Mouse (Mus musculus) A20 (cell line): ENCODE data around the gene Cbl.
A peak's percentile ranks its signal among the peaks of the same experiment; 100 is the strongest.

Experiments used
- DNase-seq: peaks from one replicate; pipeline ENCODE4 v3.0.0-alpha.2; 2011; ENCODE audit warnings: low read depth, low spot score

The Cbl gene

DNA sequence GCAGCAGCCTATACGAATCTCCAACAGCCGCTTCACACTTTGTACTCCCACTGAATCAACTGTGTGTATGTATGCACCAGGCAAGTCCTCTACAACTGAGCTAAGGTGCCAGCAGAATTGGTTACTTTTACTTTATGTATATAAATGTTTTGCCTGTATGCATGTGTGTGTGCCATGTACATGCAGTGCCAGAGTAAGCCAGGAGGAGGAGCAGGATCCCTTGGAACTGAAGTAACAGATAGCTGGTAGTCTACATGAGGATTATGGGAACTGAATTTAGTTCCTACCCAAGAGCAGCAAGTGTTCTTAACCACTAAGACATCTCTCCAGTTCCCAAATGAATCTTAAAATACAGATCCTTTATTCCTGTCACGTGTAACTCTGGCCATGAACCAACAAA, 51.6 kb downstream of the Cbl start:
- peak; percentile 58 for DNase-seq

DNA sequence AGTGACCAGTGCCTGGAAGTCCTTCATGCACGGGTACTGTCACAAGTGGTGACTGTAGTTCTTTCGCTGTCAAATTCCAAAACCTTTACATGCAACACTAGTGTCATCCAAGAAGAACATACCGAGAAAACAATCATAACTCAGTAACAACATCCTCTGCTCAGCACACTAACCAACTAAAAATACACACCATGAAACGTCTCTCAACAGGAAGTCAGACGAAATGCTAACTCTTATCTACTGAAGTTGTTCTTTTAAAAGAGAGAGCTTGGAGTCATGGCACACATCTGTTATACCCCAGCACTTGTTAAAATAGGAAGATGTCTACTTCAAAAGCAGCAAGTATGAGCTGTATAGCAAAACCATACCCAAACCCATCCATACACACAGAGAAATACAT, 52.3 kb downstream of the Cbl start:
- no peak for DNase-seq

DNA sequence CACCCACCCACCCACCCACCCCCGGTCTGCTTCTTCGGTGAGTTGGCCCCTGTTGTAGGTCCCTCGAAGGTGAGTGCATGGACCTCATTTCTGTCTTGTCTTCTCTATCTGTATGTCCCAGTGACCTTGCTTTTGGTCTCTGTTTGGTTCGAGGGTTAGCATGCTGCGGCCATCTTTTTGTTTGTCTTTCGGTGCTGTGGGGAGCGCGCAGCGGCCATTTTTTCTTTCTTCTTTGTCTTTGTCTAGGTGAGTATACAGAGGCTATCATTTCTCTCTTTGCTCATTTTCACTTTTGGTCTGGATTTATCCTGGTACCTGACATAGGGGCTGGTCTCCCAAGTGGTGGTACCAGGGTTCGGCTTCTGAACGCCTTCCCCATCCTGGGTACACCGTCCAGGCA, 55.0 kb downstream of the Cbl start:
- no peak for DNase-seq

DNA sequence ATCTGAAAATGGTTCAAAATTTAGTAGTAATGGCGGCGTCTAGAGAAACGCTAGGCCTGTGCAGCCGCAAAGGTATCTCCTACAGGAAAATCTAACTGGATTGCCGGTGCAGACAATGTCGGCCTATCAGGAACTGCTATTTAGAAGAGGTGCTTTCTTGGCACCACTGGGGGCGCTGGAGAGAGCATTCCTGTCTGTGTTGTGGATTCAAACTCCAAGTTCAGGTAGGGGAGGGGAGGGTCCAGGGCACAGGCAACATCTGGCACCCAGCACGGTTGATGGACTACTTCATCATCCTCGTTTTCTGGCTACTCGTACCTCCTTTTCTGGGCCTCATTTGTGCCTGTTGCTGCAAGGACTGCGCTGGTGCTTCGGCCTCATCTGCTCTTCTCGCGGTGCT, 55.5 kb downstream of the Cbl start:
- DNase-seq, result peak; percentile 56

GRCm38 (mm10) chr9:44177405-44177804, 56.4 kb downstream of the Cbl start:
- DNase-seq, result no peak

GRCm38 (mm10) chr9:44175957-44176356, 57.9 kb downstream of the Cbl start:
- peak; percentile 57 for DNase-seq

DNA sequence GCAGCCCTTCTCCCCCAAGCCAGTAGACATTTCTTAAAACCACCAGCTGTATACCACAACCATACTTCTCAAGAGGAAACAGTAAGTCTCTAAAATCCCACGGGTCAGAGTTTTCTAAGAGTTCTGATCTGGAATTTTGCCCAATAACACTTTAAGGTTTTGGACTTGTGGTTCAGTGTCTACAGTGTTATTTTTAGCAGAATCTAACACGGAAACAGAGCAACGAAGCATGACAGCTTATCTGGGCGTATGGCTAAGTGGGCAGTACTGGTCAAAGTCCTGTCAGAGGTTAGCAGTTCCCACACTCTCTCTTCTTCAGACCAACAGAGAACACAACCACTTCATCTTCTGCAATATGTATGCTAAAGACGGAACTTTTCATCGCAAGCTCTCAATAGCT, 58.3 kb downstream of the Cbl start:
- no peak for DNase-seq

- DNase-seq, result no peak
Measured at GRCm38 (mm10) chr9:44170691-44171151, 63.1 kb downstream of the Cbl start.

GRCm38 (mm10) chr9:44168931-44169330, 64.9 kb downstream of the Cbl start:
- peak; percentile 10 for DNase-seq

DNA sequence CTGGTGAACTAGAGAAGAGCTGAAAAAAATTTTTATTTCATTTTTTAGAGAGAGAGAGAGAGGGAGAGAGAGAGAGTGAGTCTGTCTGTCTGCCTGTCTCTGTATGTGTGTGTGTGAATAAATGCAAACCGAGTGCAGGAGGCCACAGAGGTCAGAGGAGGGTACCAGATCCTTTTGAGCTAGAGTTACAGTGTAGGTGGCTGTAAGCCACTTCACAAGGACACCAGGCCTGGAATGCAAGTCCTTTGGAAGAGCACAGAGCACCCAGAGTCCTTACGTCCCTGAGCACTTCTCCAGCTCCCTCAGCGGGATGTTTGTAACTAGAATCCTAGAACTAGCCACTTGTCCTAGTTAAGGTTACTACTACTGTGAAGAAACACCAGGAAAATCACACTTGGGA, 74.0 kb downstream of the Cbl start:
- no peak for DNase-seq

GRCm38 (mm10) chr9:44147290-44147689, 86.6 kb downstream of the Cbl start:
- peak; percentile 28 for DNase-seq

GRCm38 (mm10) chr9:44144718-44145060, 89.2 kb downstream of the Cbl start:
- no peak for DNase-seq

DNA sequence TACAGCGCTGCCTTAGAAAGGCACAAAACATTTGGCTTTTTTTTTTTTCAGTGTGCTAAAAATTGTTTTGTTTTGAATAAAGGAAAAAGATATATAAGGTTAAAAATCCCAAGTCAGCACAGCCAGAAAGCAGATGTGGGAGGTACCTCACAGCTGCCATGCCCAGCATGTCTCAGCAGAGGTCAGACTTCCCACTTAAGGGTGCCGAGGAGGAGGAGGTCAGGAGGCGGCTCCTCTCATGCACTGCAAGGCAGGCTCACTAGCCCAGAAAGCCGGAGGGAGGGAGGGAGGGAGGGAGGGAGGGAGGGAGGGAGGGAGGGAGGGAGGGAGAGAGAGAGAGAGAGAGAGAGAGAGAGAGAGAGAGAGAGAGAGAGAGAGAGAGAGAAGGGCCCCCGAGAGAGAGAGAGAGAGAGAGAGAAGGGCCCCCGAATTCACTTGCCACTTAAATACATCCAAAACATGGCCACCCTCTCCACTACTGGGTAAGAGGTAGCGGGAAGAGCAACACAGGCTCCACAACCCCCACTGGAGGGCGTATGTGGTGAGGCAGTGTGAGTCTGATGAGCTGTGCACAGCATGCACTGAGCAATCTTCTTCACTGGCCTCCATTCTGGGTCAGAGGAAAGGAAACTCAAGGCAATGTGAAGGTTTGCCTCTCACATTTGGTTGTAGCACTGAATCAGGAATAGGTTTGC, 89.7 kb downstream of the Cbl start:
- no peak for DNase-seq

DNA sequence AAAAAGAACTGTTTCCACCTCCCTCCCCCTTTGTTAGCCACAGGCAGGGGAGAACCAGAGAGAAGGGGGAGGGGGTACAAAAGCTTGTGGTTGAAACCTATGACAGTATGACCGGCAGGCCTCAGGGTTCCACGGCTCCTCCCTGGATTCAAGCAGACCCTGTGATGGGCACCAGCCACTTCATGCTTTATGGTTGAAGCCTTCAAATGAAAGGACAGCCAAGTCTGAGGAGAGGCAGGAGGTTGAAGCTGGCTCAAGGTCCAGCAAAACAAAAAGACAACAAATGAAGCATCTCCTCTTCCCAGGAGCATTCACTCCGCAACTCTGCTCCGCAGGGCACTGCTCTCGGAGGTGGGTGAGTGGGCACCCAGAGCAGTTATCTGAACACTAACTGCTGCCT, 90.4 kb downstream of the Cbl start:
- no peak for DNase-seq

GRCm38 (mm10) chr9:44141951-44142350, 91.9 kb downstream of the Cbl start:
- DNase-seq, result no peak

GRCm38 (mm10) chr9:44137846-44138245, 96.0 kb downstream of the Cbl start:
- no peak for DNase-seq

GRCm38 (mm10) chr9:44135731-44136411, 98.0 kb downstream of the Cbl start:
- DNase-seq, result no peak

GRCm38 (mm10) chr9:44134851-44135730, 98.8 kb downstream of the Cbl start:
- peak; percentile 29 for DNase-seq

GRCm38 (mm10) chr9:44134101-44134850, 99.6 kb downstream of the Cbl start, which contains the start of gene Mcam:
Mcam (plus strand) TSS chr9:44134469.
- no peak for DNase-seq

GRCm38 (mm10) chr9:44133287-44133686, 100.6 kb downstream of the Cbl start:
- DNase-seq, result no peak

GRCm38 (mm10) chr9:44132200-44132599, 101.6 kb downstream of the Cbl start:
- DNase-seq, result no peak

GRCm38 (mm10) chr9:44131276-44131590, 102.6 kb downstream of the Cbl start:
- DNase-seq, result no peak
